Mouse (Mus musculus) right cerebral cortex, postnatal 36 days (tissue): ENCODE data around the gene Dkc1.
A peak's percentile ranks its signal among the peaks of the same experiment; 100 is the strongest.

Experiments used
- DNase-seq, 2 experiments: peaks; one replicate each; pipeline ENCODE4 v3.0.0; 2022; ENCODE audit warnings: low spot score in 2 of 2, mixed read lengths in 1 of 2

Gene Dkc1

DNA sequence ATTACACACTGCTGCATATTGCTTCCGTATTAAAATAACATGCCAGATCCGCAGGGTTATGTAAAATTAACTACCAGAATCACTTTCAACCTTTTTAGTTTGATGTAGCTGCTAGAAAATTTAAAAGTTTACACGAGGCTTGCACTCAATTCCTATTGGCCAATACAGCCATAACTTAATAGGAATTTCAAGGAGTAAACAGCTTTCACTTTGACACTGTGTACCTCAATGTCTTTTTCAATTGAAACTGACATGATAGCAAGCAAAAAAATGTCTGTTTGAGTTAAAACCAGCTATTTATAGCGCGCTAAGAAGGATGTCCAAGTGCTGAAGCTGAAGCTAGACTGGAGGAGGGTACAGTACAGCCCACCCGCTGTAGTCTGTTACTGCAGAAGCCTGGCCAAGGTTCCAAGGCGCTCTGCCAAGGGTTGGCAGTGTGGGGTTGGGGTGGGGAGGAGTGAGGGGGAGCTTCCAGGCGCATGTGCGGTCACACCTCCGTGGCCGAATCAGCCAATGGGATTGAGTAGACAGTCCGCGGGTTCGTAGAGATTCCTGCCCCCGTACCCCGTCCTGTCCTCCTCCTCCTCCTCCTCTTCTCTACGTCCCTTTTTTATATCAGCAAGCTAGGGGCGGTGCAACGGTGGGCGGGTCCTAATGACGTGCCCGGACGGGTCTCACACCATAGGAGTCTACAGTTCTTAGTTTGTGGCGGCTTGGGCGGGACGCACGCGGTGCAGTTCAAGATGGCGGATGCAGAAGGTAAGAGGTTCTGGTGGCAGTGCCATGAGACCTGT is at the start of gene Dkc1:
Dkc1 (plus strand) TSS at position 486 of the 794 bp plus-strand sequence.
- DNase-seq: peak; percentile 85 to 90

DNA sequence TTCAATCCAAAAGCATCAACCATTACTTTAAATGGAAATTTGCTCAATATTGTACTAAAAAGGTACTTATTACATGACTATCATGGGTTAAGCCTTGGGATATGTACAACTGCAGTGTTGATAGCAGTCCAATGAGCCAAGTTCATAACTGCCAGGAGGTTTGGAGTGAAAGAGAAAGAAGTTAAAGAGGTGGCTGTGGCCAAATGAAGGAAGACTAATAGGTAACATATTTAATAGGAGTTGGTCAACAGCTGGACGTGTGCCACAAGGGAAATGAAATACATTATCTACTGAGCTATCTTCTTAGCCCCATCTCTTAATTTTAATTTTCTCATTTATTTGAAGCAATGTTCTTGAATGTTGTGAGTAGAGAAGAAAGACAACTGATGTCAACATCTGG is 49.7 kb upstream of the Dkc1 start:
- no peak for DNase-seq

DNA sequence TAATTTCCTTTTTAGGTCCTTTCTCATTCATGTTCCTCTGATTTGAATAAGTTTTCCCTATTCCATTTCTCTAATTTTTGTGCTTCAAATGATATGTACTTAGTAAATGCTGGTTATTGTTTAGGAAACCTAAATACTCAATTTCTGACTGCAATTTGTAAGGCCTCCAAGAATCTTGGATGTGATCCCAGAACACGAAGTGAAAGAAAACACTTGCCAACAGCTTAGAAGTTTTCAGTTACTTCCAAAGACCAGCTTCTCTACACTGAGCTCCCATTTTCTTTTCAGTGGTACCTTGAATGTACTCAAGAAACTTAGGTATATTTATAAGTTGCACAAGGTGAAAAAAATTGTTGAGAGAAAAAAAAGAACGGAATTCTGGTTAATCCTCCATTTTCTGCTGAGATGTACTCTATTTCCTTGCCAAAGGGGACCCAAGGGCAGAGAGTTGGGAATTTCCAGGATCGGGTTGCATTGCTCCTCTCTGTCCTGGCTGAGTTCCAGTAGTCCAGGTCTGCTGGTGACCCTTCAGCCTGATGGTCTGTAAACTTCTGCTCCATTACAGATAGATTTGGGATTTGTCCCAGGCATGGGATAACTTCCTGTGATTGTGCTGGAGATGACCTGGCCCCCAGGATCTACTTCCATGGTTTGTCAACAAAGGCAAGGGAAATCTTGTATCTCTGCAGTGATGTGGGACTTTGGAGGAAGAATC is 48.6 kb upstream of the Dkc1 start:
- peak in 1 of 2 experiments; percentile 1 for DNase-seq

DNA sequence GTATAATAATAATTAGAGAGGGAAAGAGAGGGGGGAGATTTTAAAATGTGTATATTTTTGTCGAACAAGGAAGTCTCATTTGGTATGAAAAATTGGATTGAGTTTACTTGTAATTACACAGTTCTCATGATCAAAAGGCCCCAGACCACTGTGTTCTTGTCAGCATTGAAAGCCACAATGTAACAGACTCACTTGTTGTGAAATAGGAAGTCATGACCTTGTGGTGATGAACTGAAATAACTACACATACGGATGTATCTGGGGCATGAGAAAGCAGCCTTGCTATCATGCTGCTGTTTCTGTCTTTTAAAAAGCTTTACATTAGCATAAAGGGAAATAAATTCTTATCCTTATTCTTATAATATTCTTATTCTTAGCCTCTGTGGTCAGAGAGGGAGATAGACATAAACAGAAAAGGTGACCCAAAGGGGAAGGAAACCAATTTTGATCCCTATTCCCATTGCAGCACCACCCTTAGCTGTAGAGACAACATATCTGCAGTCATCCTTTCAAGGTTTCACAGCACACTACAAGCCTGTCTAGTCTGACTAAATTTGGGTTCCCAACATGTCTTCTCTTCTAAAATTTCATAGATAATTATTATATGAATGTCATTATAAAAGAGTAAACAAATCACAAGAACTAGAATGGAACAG is 39.4 kb upstream of the Dkc1 start:
- DNase-seq: no peak

DNA sequence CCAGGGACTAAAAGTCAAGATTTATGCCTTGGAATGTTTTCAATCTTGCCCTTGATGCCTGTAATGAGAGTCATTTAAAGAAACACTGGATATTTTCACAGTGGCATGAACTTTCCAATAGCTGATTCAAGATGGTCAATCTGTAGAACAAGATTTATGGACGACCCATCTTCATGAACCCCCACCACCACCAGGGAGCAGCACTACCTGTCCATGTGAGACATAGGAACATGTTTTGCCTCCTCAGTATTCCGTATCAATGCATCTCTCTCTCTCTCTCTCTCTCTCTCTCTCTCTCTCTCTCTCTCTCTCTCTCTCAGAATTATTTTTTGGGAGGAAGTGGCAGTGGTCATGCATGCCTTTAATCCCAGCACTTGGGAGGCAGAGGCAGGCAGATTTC is 13.3 kb upstream of the Dkc1 start:
- no peak for DNase-seq

DNA sequence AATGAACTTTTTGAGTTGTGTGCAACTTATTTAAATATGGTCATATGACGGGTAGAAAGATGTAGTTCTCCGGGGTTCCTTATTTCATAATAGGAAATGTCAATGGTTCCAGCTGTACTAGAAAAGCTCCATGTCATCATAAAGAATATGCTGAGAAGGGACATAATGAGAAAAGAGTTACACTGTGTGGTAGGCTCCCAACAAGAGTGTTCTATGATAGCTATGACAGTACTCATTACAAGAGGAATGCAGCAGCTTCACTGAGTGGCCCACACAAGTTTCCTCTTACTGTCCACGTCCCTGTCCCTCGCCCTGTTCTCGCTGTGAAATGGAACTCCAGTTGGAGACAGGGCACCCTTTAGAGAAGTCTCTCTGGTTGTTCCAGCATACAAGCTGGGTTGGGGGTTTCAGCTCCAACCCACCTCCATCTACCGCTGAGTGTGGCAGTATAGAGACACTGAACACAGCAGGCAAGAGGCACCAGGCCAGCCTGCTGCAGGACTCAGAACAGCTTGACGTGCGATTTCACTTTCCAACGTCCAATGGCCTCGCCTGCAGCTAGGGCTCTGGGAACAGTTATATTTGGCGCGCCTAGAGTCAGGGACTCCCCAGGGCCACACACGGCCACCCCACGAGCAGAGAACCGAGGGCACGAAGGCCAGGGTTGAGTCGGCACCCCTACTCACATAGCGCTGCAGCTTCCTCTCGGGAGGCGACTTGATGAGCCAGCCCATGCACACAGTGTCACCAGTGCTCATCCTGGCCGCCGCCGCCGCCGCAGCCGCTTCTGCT is 11.5 kb upstream of the Dkc1 start:
- peak; percentile 4 to 5 for DNase-seq

DNA sequence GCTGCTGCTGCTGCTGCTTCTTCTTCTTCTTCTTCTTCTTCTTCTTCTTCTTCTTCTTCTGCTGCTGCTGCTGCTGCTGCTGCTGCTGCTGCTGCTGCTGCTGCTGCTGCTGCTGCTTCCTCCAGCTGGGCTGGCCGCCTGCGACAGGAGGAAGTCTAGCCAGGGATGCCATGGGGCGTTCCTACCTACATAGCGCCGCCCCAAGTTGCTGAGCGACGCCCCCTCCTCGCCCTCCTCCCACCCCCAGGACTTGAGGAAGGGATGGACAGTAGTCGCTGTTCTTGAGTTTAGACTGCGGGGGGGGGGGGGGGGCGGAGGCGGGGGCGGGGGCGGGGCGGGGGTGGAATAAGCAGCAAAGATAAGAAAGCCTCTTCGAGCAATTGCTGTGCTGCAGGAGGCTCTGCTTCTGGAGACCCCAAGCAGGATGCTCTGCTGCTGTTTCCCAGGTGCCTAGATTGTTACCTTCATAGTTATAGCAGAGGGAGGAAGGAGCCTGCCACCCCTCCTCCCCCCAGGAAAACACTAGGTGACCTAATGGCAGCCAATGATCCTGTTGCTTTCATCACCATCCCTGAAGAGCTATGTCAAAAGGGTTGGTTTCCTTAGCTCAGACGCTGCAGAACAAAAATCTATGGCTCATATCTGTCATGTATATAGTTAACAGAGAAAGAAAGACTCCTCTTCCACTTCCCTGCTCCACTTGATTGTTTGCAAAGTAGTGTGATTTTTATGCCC is 10.7 kb upstream of the Dkc1 start, which contains the start of gene Gab3:
Gab3 (minus strand) TSS at position 685 of the 735 bp plus-strand sequence.
- DNase-seq: peak; percentile 11 to 19

DNA sequence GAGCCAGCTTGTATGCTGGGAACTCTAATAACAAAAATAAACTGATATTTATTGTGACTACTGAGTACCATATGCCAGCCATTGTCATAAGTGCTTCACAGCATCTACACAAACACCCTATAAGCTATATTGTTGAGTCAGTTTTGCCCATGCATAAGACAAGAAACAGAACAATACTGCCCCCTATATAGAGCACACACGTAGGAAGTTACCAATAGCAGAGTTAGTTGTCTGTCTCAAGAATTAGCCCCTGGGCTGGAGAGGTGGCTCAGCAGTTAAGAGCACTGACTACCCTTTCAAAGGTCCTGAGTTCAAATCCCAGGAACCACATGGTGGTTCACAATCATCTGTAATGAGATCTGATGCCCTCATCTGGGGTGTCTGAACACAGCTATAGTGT is 10.0 kb upstream of the Dkc1 start:
- no peak for DNase-seq

DNA sequence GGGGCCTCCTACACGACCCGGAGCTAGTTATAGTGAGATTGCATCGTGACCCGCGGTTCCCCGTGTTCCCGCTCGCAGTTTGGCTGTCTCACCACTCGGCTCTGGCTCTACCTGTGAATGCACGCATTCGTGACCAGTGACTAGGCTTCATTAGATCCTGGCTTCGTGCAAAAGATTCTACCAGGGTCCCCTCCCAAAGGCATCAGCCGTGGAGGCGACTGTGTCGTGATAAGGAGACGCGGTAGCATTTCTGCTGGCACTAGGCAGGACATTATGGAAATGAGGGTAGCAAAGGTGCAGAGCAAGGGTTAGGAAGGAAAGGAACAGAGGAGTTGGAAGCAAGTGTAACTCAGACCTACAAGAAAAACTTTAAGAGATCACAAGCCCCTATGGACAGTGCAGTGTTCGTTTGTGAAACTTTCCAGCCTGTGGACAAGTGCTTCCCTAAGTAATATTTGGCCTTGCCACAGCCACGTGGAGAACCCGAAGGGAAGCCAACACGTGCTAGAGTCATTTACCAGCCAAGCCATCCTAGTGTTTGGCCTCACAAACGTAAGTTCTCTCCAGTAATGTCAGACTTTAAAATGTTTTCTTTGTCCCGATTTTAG is 613 bp downstream of the Dkc1 start:
- no peak for DNase-seq

DNA sequence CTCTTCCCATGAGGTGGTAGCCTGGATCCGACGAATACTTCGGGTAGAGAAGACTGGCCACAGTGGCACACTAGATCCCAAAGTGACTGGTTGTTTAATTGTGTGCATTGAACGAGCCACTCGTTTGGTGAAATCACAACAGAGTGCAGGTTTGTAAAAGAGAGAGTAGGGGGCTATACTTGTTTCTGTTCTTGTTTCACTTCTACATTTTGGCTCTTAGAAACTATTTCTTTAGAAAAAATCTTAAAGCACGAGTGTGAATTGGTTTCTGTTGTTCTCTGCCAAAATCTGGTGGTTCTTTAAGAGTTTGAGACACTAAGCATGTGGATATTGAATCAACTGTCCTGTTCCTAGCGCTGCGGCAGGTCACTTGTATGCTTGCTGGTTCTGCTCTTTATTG is 3.1 kb downstream of the Dkc1 start:
- DNase-seq: no peak

DNA sequence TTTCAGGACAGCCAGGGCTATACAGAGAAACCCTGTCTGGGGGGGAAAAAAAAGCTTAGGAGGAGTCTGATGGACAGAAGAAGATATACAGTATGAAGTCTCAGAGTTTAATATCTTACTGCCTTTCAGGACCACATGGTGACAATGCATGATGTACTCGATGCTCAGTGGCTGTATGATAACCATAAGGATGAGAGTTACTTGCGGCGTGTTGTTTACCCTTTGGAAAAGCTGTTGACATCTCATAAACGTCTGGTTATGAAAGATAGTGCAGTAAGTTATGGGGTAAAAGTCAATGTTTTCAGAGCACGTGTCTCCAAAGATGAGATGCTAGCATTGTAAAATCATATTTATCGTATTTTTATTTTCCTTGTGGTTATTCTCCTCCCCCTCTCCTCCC is 6.6 kb downstream of the Dkc1 start:
- no peak for DNase-seq

DNA sequence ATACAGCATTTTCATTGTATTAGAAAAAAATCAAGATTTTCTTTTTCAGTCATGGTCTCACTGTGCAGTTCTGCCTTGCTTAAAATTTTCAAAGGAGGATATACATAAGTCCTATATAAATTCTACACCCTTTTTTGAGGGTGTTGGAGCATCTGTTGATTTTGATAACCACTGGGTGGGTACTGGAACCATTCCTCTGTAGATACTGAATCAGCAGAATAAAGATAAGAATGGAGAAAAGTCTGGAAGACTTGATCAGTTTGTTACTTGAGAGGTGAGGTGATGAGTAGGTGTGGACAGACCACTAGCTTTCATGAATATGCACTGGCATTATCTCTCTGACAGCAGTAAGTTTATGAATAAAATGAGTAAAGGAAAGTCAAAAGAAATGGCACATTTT is 19.9 kb downstream of the Dkc1 start:
- DNase-seq: no peak

DNA sequence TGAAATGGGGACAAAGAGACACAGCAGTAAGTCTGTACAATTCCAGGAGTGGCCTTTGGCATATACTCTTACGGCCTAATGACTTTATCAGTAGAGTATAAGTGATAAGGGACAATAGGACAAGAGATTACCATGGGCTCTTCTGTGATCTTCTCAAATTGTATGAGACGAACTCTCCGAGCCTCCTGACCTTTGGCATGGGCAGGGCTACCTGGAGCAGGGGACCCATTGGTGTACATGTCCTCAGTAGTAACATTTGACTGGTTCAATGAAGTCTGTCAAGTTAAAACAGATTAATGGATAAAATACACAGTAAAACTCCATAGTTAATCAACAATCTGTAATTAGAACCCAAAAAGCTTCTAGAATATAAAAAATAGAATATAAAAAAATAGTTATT is 30.0 kb downstream of the Dkc1 start:
- no peak for DNase-seq

DNA sequence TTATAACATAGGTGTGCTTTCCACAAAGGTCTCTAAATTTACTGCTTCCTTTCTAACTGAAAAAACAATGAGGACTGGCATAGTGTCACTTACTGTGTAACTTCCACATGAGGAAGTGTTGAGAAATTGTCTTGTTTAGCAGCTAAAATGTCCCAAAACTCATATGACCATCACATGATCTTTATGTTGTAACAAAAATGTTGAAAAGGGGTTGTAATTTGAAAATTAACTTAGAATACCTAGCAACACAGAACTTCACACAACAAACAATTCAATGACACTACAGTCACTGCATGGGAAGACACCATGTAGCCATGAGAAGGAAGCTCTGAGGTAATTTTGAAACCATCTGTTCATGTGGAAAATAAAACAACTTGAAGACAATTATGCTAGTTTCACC is 31.2 kb downstream of the Dkc1 start:
- DNase-seq: no peak

DNA sequence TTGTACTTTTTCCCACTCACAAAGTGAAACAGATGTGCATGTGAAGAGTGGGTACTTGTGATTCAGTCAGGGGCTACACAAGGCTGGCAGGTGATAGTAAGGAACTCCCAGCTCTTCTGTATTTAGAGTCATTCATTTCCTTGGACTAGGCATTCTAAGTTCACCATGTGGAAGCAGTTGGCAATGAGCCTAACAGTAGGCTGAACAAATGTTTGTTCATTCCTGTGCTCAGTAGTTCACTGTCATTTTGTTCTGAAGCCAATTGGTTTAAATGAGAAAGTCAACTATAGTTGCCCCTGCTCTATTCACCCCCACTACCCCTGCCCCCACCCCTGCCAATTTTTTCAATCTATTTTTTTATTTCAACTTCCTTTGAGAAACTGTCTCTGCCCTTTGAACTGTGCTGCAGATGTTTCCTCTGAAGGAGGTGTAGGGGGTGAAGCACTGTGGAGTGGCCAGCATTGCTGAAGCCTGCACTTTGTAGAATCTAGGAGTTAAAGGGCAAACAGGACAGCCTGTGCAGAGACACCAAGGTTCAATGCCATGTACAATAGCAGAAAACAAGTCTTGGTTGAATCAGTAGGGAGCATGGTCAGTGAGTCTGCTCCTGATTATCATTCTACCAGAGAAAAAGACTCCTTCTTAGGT is 32.8 kb downstream of the Dkc1 start:
- DNase-seq: no peak

DNA sequence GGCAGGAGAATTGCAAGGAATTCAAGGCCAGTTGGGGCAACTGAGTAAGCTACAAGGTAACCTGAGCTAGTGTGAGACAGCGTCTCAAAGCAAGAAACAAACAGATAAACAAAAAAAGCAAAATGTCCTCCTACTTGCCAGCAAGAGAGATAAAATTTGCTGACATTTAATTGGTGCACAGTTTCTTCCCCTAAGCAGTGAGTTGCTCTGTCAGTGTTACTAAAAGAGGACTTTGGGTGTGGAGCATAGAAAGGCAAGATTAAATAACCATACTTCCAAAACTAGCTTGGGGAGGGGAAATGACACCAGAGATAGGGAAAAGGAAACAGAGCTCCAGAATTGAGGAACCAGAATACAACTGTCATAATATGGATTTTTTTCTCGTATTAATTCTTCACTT is 33.8 kb downstream of the Dkc1 start:
- no peak for DNase-seq

DNA sequence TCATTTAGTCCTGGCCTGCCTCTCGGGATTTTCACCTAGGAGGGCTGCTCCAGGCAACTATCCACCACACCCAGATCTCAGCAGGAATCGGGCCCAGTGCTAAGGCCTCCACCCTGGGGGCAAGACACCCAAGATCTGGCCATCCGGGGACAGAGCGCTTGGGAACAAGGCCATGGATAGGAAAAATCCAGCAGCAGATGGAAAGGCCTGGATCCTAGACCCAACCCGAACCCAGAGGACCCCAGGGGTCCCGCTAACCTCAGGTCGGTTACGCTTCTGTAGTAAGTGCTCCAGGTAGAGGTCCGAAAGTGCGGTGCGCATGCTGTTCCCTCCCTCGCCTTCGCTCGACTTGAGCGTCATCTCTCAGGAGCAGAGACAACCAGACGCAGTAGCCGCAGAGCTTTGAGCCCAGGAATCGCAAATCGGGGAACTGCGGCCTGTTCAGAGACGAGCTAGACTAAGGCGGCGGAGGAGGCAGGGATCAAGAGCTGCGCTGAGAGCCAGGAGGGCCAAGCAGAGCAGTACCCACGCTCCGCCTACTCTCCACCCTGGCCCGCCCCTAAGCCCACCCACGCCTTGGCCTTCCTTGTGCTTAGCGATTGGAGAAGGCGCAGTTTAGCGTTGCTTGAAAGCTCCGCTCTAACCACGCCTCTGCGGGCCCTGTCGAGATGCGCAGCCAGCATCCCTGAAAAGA is 35.0 kb downstream of the Dkc1 start, which contains the start of gene Mpp1:
Mpp1 (minus strand) TSS at position 550 of the 694 bp plus-strand sequence.
- peak; percentile 49 to 55 for DNase-seq

DNA sequence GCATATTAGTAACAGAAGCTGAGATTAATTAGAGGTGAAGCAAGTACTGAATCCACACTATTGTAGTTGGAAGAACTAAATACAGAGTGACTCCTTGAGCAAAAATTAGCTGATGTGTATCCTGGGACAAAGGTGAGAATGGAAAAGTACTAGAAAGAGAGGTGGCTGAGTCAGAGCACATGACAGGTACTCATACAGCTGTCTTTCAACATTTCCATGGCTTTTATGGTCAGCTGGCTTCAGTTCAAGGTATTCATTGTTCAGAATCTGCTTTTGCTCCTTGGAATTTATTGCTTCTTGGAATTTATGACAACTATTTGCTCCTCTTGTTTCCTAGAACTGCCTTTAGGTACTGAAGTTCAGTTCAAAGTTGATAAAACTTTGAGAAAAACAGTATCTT is 41.3 kb downstream of the Dkc1 start:
- no peak for DNase-seq

DNA sequence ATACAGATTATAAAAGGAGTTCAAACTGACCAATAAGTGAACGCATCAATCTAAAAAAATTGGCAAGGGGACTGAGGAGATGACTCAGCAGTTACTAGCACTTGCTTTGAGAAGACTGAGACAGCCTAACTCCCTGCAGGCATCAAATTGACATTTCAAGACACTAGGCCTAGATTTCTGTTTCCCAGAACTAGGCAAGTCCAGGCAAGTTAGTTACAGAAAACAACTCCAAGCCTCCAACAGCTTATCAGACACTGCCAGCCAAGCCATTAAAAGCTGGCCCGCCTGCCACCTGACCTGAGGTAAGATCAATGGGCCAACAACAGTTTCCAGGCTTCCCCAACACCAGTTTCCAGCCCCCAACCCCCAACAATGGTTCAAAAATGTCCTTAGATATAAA is 42.1 kb downstream of the Dkc1 start:
- no peak for DNase-seq

DNA sequence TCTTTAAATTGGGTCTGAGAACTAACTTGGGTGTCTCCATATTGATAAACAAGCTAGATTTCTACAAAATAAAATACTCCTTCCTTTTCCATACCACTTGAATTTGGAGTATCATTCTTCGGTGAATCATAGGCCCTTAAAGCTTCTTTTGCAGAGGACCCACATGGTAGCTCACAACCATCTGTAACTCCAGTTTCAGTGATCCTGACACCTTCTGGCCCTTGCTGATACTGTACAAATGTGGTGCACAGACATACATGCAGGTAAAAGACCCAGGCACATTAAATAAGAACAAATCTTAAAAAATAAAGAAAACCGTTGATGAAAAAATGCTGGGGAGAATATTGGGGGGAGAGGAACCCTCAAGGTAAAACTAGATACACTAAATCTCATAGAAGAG is 42.5 kb downstream of the Dkc1 start:
- DNase-seq: no peak
